Mouse (Mus musculus) CH12.LX (cell line): Measurements from ENCODE around the gene Zfp770. TPM values are rescaled to one million over a fixed set of nuclear protein-coding genes. Genes with fewer than 3 reads are reported as not detected.
A peak's percentile ranks its signal among the peaks of the same experiment; 100 is the strongest.

ENCODE experiments used
- DNase-seq: peaks from one replicate; pipeline ENCODE4 v3.0.0-alpha.2; 2013; ENCODE audit errors: extremely low read depth
- H3K27ac ChIP-seq: 2 replicates; pipeline ENCODE4 v1.5.1; 2012; ENCODE audit warnings: low read depth, mild to moderate bottlenecking, control low read depth, moderate library complexity; ENCODE audit not compliant: insufficient read depth
- H3K27me3 ChIP-seq: replicated peaks from 2 replicates; pipeline ENCODE3; 2012; ENCODE audit warnings: inconsistent platforms
- H3K36me3 ChIP-seq, 2 experiments: replicated peaks in 1 of 2; 2 replicates each; pipeline versions ENCODE3 to v1.6.1; 2012; ENCODE audit warnings: inconsistent platforms in 1 of 2, low read length in 1 of 2, mild to moderate bottlenecking in 1 of 2, mixed read lengths in 1 of 2, moderate library complexity in 1 of 2; ENCODE audit not compliant: control insufficient read depth in 1 of 2, insufficient read depth in 1 of 2
- H3K4me1 ChIP-seq, 2 experiments: 2 replicates each; pipeline ENCODE4 v1.6.1; 2012; ENCODE audit warnings: inconsistent platforms in 1 of 2, moderate library complexity in 1 of 2; ENCODE audit not compliant: insufficient read depth in 2 of 2, control insufficient read depth in 1 of 2
- H3K4me2 ChIP-seq: 2 replicates; pipeline ENCODE4 v1.6.1; 2012; ENCODE audit warnings: low read depth, mild to moderate bottlenecking, control low read depth; ENCODE audit not compliant: poor library complexity, insufficient read depth, severe bottlenecking
- H3K4me3 ChIP-seq, 3 experiments: fragments of 150-350 bp in 1 of 3; sonication (generic) in 1 of 3; replicated peaks in 1 of 3; 2 replicates each; pipeline versions ENCODE3 to v1.5.1; 2011 to 2012; ENCODE audit warnings: low read depth in 2 of 3, low read length in 2 of 3, mild to moderate bottlenecking in 2 of 3, moderate library complexity in 2 of 3, control low read depth in 1 of 3, improper control_type of control experiment in 1 of 3, inconsistent platforms in 1 of 3, mixed read lengths in 1 of 3; ENCODE audit not compliant: poor library complexity in 1 of 3
- H3K79me2 ChIP-seq: replicated peaks from 2 replicates; pipeline ENCODE4 v1.6.1; 2012; ENCODE audit warnings: mild to moderate bottlenecking, moderate library complexity; ENCODE audit not compliant: control insufficient read depth, poor library complexity, insufficient read depth, severe bottlenecking; ENCODE audit errors: extremely low read depth
- H3K9ac ChIP-seq: 2 replicates; pipeline ENCODE4 v1.6.1; 2012; ENCODE audit warnings: low read depth, mild to moderate bottlenecking, control low read depth, moderate library complexity; ENCODE audit not compliant: insufficient read depth
- H3K9me3 ChIP-seq: replicated peaks from 2 replicates; pipeline ENCODE3; 2012; ENCODE audit warnings: low read length, inconsistent platforms, mixed read lengths
- BHLHE40 ChIP-seq: IDR thresholded peaks from 2 replicates; pipeline ENCODE4 v1.6.1; 2011; ENCODE audit warnings: mild to moderate bottlenecking, low read depth, low read length, improper control_type of control experiment
- CHD1 ChIP-seq: IDR thresholded peaks from 2 replicates; pipeline ENCODE4 v1.6.1; 2012; ENCODE audit warnings: low read depth, low read length, improper control_type of control experiment, inconsistent platforms
- CHD2 ChIP-seq: IDR thresholded peaks from 2 replicates; pipeline ENCODE4 v1.6.1; 2011; ENCODE audit warnings: low read length, improper control_type of control experiment
- CTCF ChIP-seq, 2 experiments: IDR thresholded peaks in 1 of 2; conservative IDR thresholded peaks in 1 of 2; 2 replicates each; pipeline ENCODE4 v1.5.1; 2011 to 2012; ENCODE audit warnings: low read depth in 2 of 2, low read length in 2 of 2, improper control_type of control experiment in 1 of 2, inconsistent platforms in 1 of 2, mild to moderate bottlenecking in 1 of 2, moderate library complexity in 1 of 2
- E2F4 ChIP-seq: IDR thresholded peaks from 2 replicates; pipeline ENCODE4 v1.6.1; 2011; ENCODE audit warnings: low read depth, low read length, improper control_type of control experiment; ENCODE audit not compliant: insufficient replicate concordance
- ETS1 ChIP-seq: conservative IDR thresholded peaks from 2 replicates; pipeline ENCODE4 v1.6.1; 2012; ENCODE audit warnings: low read depth, mild to moderate bottlenecking, inconsistent platforms, low read length, improper control_type of control experiment, moderate library complexity
- GABPA ChIP-seq: IDR thresholded peaks from 2 replicates; pipeline ENCODE4 v1.6.1; 2012; ENCODE audit warnings: low read depth, low read length, improper control_type of control experiment, inconsistent platforms; ENCODE audit not compliant: insufficient replicate concordance
- HCFC1 ChIP-seq: IDR thresholded peaks from 2 replicates; pipeline ENCODE4 v1.6.1; 2012; ENCODE audit warnings: low read depth, mild to moderate bottlenecking, inconsistent platforms, low read length, improper control_type of control experiment
- JUN ChIP-seq: IDR thresholded peaks from 2 replicates; pipeline ENCODE4 v1.6.1; 2011; ENCODE audit warnings: low read depth, mild to moderate bottlenecking, low read length, improper control_type of control experiment, moderate library complexity; ENCODE audit not compliant: insufficient read depth
- JUND ChIP-seq: conservative IDR thresholded peaks from 2 replicates; pipeline ENCODE4 v1.6.1; 2011; ENCODE audit warnings: low read depth, low read length, improper control_type of control experiment
- KAT2A ChIP-seq: IDR thresholded peaks from 2 replicates; pipeline ENCODE4 v1.6.1; 2012; ENCODE audit warnings: low read length, improper control_type of control experiment, inconsistent platforms; ENCODE audit not compliant: insufficient replicate concordance
- MAFK ChIP-seq: IDR thresholded peaks from 2 replicates; pipeline ENCODE4 v1.6.1; 2011; ENCODE audit warnings: low read length, improper control_type of control experiment; ENCODE audit not compliant: insufficient replicate concordance
- MAX ChIP-seq: IDR thresholded peaks from 2 replicates; pipeline ENCODE4 v1.6.1; 2011; ENCODE audit warnings: low read length, improper control_type of control experiment
- MAZ ChIP-seq: IDR thresholded peaks from 2 replicates; pipeline ENCODE4 v1.6.1; 2012; ENCODE audit warnings: low read depth, mild to moderate bottlenecking, inconsistent platforms, low read length, improper control_type of control experiment, moderate library complexity
- MEF2A ChIP-seq: IDR thresholded peaks from 2 replicates; pipeline ENCODE4 v1.6.1; 2014; ENCODE audit warnings: low read depth, mild to moderate bottlenecking, inconsistent platforms, low read length, improper control_type of control experiment, borderline replicate concordance
- MXI1 ChIP-seq: IDR thresholded peaks from 2 replicates; pipeline ENCODE4 v1.6.1; 2011; ENCODE audit warnings: mild to moderate bottlenecking, low read depth, low read length, improper control_type of control experiment
- MYC ChIP-seq: IDR thresholded peaks from 2 replicates; pipeline ENCODE4 v1.6.1; 2011; ENCODE audit warnings: low read depth, mild to moderate bottlenecking, improper control_type of control experiment, low read length
- NRF1 ChIP-seq: IDR thresholded peaks from 2 replicates; pipeline ENCODE4 v1.6.1; 2014; ENCODE audit warnings: low read depth, mild to moderate bottlenecking, inconsistent platforms, low read length, improper control_type of control experiment, moderate library complexity
- POLR2AphosphoS2 ChIP-seq: IDR thresholded peaks from 2 replicates; pipeline ENCODE4 v1.6.1; 2011; ENCODE audit warnings: low read depth, low read length, improper control_type of control experiment
- RAD21 ChIP-seq: IDR thresholded peaks from 2 replicates; pipeline ENCODE4 v1.6.1; 2011; ENCODE audit warnings: low read depth, mild to moderate bottlenecking, low read length, improper control_type of control experiment, moderate library complexity
- RCOR1 ChIP-seq: conservative IDR thresholded peaks from 2 replicates; pipeline ENCODE4 v1.6.1; 2012; ENCODE audit warnings: low read depth, mild to moderate bottlenecking, inconsistent platforms, low read length, improper control_type of control experiment
- SIN3A ChIP-seq: IDR thresholded peaks from 2 replicates; pipeline ENCODE4 v1.6.1; 2012; ENCODE audit warnings: low read length, improper control_type of control experiment, inconsistent platforms
- SMC3 ChIP-seq: IDR thresholded peaks from 2 replicates; pipeline ENCODE4 v1.6.1; 2011; ENCODE audit warnings: low read depth, low read length, improper control_type of control experiment
- TBP ChIP-seq: conservative IDR thresholded peaks from 2 replicates; pipeline ENCODE4 v1.6.1; 2011; ENCODE audit warnings: low read depth, low read length, improper control_type of control experiment
- UBTF ChIP-seq: IDR thresholded peaks from 2 replicates; pipeline ENCODE4 v1.6.1; 2012; ENCODE audit warnings: low read depth, mild to moderate bottlenecking, inconsistent platforms, low read length, improper control_type of control experiment, moderate library complexity
- USF1 ChIP-seq: IDR thresholded peaks from 2 replicates; pipeline ENCODE4 v1.6.1; 2014; ENCODE audit warnings: low read depth, mild to moderate bottlenecking, inconsistent platforms, low read length, improper control_type of control experiment
- USF2 ChIP-seq: conservative IDR thresholded peaks from 2 replicates; pipeline ENCODE4 v1.6.1; 2011; ENCODE audit warnings: low read depth, low read length, improper control_type of control experiment
- ZC3H11A ChIP-seq: IDR thresholded peaks from 2 replicates; pipeline ENCODE4 v1.6.1; 2012; ENCODE audit warnings: low read depth, mild to moderate bottlenecking, inconsistent platforms, low read length, improper control_type of control experiment
- ZKSCAN1 ChIP-seq: IDR thresholded peaks from 2 replicates; pipeline ENCODE4 v1.6.1; 2012; ENCODE audit warnings: low read depth, inconsistent platforms, low read length, improper control_type of control experiment, borderline replicate concordance
- ZNF384 ChIP-seq: IDR thresholded peaks from 2 replicates; pipeline ENCODE4 v1.6.1; 2012; ENCODE audit warnings: low read depth, low read length, improper control_type of control experiment, inconsistent platforms
- dilution Hi-C: fragments of 300-500 bp; cut with MboI; formaldehyde crosslinking; loops from 2 replicates; pipeline ENCODE4 v1.14.3; 2020; ENCODE audit warnings: low sequenced_read_pairs; ENCODE audit not compliant: extremely low pct_unique_long_range_greater_than_20kb, extremely low pct_ligation_motif_present
- in situ Hi-C: fragments of 300-500 bp; cut with MboI; formaldehyde crosslinking; loops from 3 replicates; pipeline ENCODE4 v1.14.3; 2019; ENCODE audit warnings: low sequenced_read_pairs, low pct_ligation_motif_present, low pct_unique_long_range_greater_than_20kb, mixed read lengths
- polyA plus RNA-seq: library from polyadenylated mRNA; unstranded; fragments of >175 nt; gene quantifications from 2 replicates; pipeline ENCODE4 v1.2.1, GENCODE M21; 2012; ENCODE audit warnings: low read depth; ENCODE audit not compliant: insufficient read length
- total RNA-seq, 2 experiments: library from RNA; depleted of rRNA; stranded (reverse); fragments of 300-350 nt in 1 of 2; fragments of >200 nt in 1 of 2; gene quantifications; 2 replicates each; pipeline ENCODE4 v1.2.3; 2012 to 2014

Gene Zfp770
- total and polyA plus RNA-seq, 3 experiments, result 4.6 to 12.3 (median 9.9) TPM

DNA sequence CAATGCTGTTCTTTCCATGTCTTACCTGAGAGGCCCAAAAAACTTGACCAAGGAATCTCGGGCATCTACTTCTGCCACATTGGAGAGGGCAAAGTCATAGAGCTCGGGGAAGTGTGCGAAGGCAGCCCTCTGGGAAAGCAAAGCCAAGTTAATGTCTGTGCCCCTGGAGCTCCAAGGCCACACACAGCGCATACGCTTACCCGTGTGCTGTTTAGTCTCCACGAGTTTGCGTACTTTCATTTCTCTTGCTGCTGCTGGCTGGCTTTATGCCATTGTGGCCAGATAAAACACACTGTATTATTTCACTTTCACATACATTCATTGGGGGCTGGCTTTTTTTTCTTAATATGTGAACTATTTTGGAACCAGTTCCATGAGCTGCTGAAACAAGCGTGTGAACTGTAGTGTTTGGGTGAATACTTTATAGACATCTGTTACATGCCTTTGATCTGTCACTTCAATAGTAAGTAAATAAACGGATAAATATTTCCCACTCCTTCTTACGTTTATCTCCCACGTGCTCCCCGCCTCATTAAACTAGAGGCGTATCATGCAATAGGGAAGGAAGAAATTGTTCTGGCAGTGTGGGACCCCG is 54.3 kb downstream of the Zfp770 start:
- H3K27me3 ChIP-seq, result no peaks in the 10 kb centered on the region
- no peak overlapping the region for H3K4me3 ChIP-seq
- no peaks in the 10 kb centered on the region for H3K4me1 ChIP-seq
- H3K9me3 ChIP-seq, result no peaks in the 10 kb centered on the region
- H3K79me2 ChIP-seq, result no peaks in the 10 kb centered on the region
- no peak overlapping the region for H3K27ac ChIP-seq
- no peak overlapping the region for H3K4me2 ChIP-seq
- DNase-seq, result no peak
- in situ Hi-C loops (no loop called here), dilution Hi-C loops (no loop called here)
- H3K36me3 ChIP-seq, result peaks cover 50 to 93% of the 10 kb centered on the region in 2 experiments
- no peak for TF ChIP-seq USF1
- no peak for TF ChIP-seq USF2
- TF ChIP-seq NRF1, result no peak
- TF ChIP-seq SMC3, result no peak
- no peak for TF ChIP-seq MEF2A
- TF ChIP-seq MAZ, result no peak
- TF ChIP-seq MAX, result no peak
- no peak for TF ChIP-seq CHD2
- TF ChIP-seq HCFC1, result no peak
- no peak for TF ChIP-seq SIN3A
- no peak for TF ChIP-seq UBTF
- TF ChIP-seq KAT2A, result no peak
- no peak for TF ChIP-seq GABPA
- no peak for TF ChIP-seq JUND
- no peak for TF ChIP-seq RCOR1
- TF ChIP-seq TBP, result no peak
- TF ChIP-seq MXI1, result no peak
- TF ChIP-seq ZC3H11A, result no peak
- TF ChIP-seq ZKSCAN1, result no peak
- TF ChIP-seq E2F4, result no peak
- no peak overlapping the region for H3K9ac ChIP-seq

GRCm38 (mm10) chr2:114145315-114145801 is 55.9 kb downstream of the Zfp770 start:
- Histone ChIP-seq H3K4me3 (no peak overlapping the region), H3K27me3 (no peaks in the 10 kb centered on the region), H3K9me3 (no peaks in the 10 kb centered on the region), H3K27ac (no peak overlapping the region), H3K4me2 (no peak overlapping the region)
- dilution Hi-C loops, result no loop called here
- in situ Hi-C loops, result no loop called here
- TF ChIP-seq POLR2AphosphoS2 (no peak), CHD1 (no peak), USF1 (no peak), CTCF (conservative IDR thresholded peaks at IDR 0.05 in 1 of 2, IDR thresholded peaks at IDR 0.05 in 1 of 2; ENCODE audit: low read depth in 2 of 2, low read length in 2 of 2) (peak; percentile 71 to 83), RAD21 (peak; percentile 47), E2F4 (no peak), MYC (no peak), TBP (no peak), ZNF384 (no peak), MXI1 (no peak), MAFK (no peak), ETS1 (no peak), BHLHE40 (no peak), SMC3 (peak; percentile 58), ZKSCAN1 (no peak), JUN (no peak)
- TF ChIP-seq, all 38 proteins: peak for 3
- Histone ChIP-seq H3K4me1 (no peaks in the 10 kb centered on the region), H3K79me2 (no peaks in the 10 kb centered on the region), H3K36me3 (peaks cover 58 to 94% of the 10 kb centered on the region in 2 experiments), H3K9ac (no peak overlapping the region)
- DNase-seq, result peak; percentile 38
